Mouse (Mus musculus): Measurements from ENCODE around the gene Krt36.

Krt36 gene

DNA sequence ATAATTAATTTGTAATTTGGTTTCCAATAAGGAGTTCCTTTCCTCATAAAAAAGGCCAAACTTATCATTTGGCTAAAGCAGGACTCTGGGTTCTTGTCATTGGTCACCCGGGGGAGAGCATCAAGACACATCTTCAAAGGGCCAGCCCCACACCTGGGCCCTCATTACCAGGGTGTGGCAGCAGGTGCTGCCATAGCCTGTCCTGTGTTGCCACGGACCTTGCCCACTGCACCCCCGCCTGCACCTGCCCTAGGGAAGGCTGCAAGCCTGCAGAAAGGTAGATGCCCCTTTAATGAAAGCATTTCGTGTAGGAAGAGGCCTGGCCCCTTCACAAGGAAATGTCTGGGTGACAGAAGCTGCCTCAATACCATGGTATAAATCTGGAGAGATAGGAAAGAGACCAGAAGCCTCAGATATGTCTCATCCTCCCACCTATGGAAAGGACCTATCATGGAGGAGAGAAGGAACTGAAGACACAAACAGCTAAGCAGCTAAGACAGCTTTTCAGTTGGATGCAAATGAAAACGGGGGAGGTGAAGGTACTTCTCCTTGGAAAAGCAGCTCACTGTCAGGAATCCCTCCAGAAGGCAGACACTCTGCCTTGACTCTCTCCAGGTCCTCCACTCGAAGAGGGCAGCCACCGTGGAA lies 16.9 kb downstream of the Krt36 start:
- DNase-seq (ENCODE audit: low read depth, low spot score), result no peak

DNA sequence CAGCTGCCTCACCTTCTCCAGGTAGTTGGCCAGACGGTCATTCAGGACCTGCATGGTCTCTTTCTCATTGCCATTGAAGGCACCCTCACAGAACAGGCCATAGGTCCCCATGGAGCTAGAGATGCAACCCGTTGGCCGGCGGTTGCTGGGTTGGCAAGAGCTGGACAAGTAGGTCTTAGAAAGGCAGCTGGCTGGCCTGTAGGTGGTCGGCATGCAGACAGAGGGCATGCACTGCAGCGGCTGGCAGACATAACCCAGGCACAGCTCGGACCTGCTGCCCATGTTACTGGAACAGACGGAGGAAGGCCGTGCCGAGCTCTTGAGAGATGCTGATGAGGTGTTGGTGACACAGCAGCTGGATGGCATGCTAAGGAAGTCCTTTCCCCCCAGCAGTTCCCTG lies 17.6 kb downstream of the Krt36 start, which contains the start of gene Krt32:
TSS of gene Krt32 (minus strand) at position 366 of the 400 bp plus-strand sequence.
- no peak for DNase-seq (ENCODE audit: low read depth, low spot score)

DNA sequence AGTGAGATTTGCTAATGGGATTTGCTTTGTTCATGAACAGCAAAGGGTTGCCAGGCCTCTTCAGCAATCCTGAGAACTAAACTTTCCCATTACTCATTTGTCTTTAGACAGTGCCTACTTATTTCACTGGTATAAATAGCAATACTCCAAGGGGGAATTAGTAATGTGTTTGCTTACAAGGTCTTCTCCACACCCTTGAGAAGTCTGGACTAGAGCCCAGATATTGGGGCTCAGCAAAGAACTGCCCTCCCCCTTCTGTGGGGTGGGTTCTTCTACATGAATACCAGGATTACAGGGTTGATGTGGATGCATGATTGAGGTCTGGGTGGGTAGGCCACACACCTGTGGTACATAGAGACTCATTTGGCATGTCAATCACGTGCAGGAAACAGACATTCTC lies 31.6 kb downstream of the Krt36 start:
- no peak for DNase-seq (ENCODE audit: low read depth, low spot score)

DNA sequence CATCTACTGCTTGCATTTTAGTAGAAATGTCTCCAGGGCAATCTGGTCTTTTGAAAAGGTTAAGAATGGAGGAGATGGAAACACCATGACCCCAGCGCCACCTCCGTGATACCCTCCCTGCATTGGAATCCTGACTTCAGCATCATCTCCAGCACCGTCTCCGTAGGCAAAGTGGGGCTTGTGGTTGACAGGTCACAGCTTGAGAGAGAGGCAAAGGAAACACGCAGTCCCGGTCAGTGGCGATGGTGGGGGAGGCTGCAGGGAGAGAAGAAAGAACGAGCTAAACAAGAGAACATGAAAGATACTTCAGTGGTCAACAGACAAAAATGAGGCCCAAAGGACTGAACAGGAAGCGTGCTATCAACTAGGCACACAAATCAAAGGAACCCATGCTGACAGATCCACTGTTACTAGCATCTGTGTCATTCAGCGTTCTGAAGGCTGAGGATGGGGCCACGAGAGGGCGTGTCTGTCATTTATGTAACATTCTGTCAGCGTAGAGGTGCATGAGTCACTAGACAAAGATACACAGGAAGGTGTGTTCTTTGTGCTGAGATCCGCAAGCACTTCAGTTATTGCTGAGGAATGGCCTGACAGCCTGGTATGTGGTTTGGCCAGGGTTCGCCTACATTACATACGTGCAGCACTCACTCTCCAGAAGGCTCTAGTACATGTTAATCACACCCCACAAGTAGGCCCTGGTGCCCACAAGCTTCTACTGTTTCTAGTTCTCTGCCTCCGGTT lies 38.0 kb downstream of the Krt36 start:
- no peak for DNase-seq (ENCODE audit: low read depth, low spot score)

DNA sequence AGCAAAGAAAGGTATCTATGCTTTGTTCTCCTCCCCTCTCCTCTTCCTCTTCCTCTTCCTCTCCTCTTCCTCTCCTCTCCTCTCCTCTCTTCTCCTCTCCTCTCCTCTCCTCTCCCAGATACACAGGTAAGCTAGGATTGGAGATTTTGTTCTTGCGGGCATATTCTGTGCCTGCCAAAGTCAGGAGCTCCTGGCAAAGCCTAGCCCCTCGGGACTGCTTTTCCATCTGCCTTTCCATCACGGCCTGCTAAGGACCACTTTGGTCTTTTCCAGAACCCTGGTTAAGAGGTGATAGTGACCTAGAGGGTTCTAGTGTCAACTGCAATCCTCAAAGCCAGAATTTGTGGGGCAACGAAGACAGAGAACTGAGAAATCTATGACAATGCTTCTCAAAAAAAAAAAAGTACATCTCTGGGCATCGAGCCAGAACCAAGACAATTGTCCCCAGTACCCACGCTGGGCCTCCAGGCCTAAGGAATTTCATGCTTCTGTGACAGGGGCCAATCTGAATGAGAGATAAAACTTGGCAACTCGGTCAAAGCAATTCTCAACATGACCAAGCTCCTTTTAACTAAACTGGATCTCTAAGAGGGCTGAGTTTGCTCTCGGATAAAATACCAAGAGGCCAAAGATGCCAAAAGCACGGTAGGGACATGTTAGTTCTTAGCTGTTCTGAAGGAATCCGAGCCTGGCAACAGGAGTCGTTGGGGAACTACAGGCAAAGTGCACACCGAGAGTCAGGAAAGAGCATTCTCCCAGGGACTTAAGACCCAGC lies 39.0 kb downstream of the Krt36 start:
- DNase-seq (ENCODE audit: low read depth, low spot score), result no peak

DNA sequence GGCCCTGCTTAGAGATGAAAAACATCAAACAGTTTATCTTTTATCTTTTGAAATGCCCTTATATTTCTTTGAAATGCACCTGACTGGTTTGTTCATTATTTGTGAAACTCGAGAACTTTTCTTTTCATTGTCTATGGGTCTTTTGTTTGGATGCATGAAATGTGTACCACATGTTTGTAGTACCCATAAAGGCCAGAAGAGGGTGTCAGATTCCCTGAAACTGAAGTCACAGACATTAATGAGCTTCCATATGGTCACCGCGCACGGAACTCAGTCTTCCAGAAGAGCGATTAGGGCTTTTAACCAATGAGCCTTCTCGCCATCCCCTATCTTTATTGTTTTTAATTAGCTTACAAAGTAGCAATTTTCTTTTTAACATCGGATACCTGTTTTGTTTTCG lies 46.6 kb downstream of the Krt36 start:
- no peak for DNase-seq (ENCODE audit: low read depth, low spot score)

DNA sequence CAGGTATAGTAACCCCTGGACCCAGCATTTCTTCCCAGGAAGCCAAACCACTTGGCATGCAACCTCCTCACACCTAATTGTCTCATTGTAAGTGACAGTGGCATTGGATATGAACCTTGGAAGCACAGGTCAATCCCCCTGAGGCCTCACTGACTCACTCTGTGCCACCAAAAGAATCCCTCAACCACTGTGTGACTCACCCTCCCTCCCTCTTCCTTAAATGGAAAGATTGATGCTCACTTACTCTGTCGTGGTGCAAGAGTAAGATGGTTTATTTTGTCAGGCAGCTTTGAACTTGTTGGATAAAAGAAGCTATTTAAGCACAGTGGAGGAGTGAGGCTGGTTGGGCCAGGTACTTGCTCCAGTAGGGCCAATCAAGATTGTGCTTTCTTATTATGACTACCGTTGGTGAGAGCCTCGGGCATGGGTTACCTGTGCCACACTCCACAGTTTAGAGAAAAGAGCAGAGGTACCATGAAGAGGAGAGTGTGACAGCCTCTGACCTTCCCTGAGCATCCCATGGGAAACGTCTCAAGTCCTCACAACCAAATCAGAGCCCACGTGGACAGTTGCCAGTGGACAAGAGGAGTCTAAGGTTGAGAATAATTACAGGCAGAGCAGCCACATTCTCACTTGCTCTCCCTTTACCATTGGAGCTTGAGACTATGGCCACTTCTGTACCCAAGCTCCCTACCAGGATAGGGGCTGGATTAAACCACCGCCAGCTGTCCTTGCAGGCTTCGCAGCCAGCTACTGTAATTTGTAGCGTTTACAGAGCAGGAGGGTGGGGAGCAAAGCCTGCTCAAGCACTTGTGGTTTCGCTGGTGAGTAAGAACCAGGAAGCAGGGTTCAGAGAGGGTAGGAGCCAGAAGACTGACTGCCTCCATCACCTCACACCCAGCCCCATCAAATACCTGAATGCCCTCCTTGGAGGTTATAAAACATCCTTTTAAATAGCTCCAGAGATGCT lies 49.5 kb downstream of the Krt36 start:
- no peak for DNase-seq (ENCODE audit: low read depth, low spot score)
